Mouse (Mus musculus) liver, embryonic 14.5 days (tissue): ENCODE results near the gene Mink1.

ENCODE experiments used
- CTCF ChIP-seq: IDR thresholded peaks from 2 replicates; pipeline ENCODE4 v1.5.1; 2016; ENCODE audit warnings: antibody characterized with exemption, low read depth, control low read depth
- EP300 ChIP-seq: IDR thresholded peaks from 2 replicates; pipeline ENCODE4 v1.6.1; 2016; ENCODE audit warnings: antibody characterized with exemption, low read depth

DNA sequence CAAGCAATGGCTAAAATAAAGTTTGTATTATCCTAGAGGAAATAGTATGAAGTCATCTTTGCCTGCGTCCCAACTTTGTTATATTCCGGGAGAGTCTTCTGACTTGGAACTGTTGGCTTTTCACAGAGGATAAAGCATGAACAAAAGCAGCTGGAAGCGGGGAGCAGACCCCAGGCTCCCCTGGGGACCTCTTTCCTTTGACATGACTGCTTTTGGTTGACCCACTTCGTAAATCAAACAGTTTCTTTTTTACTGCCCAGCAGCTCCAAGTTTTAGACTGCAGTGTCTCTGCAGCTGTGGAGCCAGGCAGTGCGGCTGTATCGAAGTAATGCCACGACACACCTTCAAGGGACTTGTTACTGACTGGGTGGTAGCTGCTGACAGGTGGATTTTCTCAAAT is 3.9 kb downstream of the Mink1 start:
- TF ChIP-seq CTCF (no peak), EP300 (no peak)
